Mouse (Mus musculus) forebrain, embryonic 14.5 days (tissue): ENCODE measurements at regions not wholly inside any gene's neighbourhood (a gene's known extent, or its start where the extent isn't known, plus 50 kb on each side); places are given as distances from the start of the nearest gene placed in this dataset.

Source experiments
- ATAC-seq: fragments of 200-750 bp; cut with Nextera tagmentation; 2 replicates; pipeline ENCODE4 v1.8.0; 2017; ENCODE audit warnings: mild to moderate bottlenecking, moderate library complexity
- DNase-seq: peaks from one replicate; pipeline ENCODE4 v3.0.0-alpha.2; 2015; ENCODE audit warnings: low spot score
- H3K27ac ChIP-seq: fragments of 300-500 bp; sonication (generic); 2 replicates; pipeline ENCODE4 v1.5.1; 2014; ENCODE audit warnings: low read depth, mild to moderate bottlenecking, control low read depth, low read length, moderate library complexity
- H3K27me3 ChIP-seq: fragments of 300-500 bp; sonication (generic); replicated peaks from 2 replicates; pipeline ENCODE4 v1.6.1; 2014; ENCODE audit warnings: low read length, control low read depth, mixed read lengths; ENCODE audit not compliant: control insufficient read depth, insufficient read depth
- H3K36me3 ChIP-seq: fragments of 300-500 bp; sonication (generic); 2 replicates; pipeline ENCODE4 v1.6.1; 2014; ENCODE audit warnings: low read length, control low read depth; ENCODE audit not compliant: control insufficient read depth, insufficient read depth
- H3K4me1 ChIP-seq: fragments of 300-500 bp; sonication (generic); 2 replicates; pipeline ENCODE4 v1.6.1; 2014; ENCODE audit warnings: antibody characterized with exemption, low read length, control low read depth; ENCODE audit not compliant: control insufficient read depth, insufficient read depth
- H3K4me2 ChIP-seq: fragments of 300-500 bp; sonication (generic); 2 replicates; pipeline ENCODE4 v1.6.1; 2014; ENCODE audit warnings: mild to moderate bottlenecking, control low read depth, low read length
- H3K4me3 ChIP-seq: fragments of 300-500 bp; sonication (generic); 2 replicates; pipeline ENCODE4 v1.5.1; 2014; ENCODE audit warnings: low read depth, low read length, control low read depth
- H3K9ac ChIP-seq: fragments of 300-500 bp; sonication (generic); 2 replicates; pipeline ENCODE4 v1.6.1; 2014; ENCODE audit warnings: mild to moderate bottlenecking, low read length, control low read depth, moderate library complexity
- H3K9me3 ChIP-seq: fragments of 300-500 bp; sonication (generic); replicated peaks from 2 replicates; pipeline ENCODE4 v1.6.1; 2016; ENCODE audit warnings: low read length, control low read depth, mixed read lengths; ENCODE audit not compliant: control insufficient read depth
- WGBS: fragments of 180-500 bp; shearing (Covaris S2); extraction: QIAGEN DNeasy Blood & Tissue Kit; methylation state at CpG from one replicate; pipeline ENCODE4 v1.1.7; 2014; 5-methylcytosine and 5-hydroxymethylcytosine counted together

DNA sequence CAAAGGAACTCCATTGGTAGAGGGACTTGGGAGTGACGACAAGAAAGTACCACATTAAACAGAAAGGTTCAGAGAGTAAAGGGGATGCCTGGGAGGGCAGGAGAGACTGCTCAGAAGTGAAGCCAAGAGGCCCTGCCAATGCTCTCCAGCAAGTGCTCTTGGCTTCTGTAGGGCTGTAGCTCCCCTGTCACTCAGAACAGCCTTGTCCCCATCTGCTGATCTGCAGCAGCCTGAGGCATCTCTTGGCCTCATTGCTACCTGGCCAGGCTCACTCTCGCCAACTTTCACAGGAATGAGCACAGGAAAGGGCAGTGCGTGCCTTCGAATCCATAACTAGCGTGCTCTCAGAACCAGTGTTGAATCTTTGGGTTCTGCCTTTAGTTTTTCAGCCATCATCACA is 205.2 kb upstream of the Gm10295 start:
- no peaks in the 10 kb centered on the region for H3K9me3 ChIP-seq
- H3K4me1 ChIP-seq: no peaks in the 10 kb centered on the region
- no peak overlapping the region for H3K4me3 ChIP-seq
- ATAC-seq (no peak), DNase-seq (no peak)
- no peak overlapping the region for H3K27ac ChIP-seq
- no peaks in the 10 kb centered on the region for H3K36me3 ChIP-seq
- H3K9ac ChIP-seq: no peak overlapping the region
- no peaks in the 10 kb centered on the region for H3K27me3 ChIP-seq
- H3K4me2 ChIP-seq: no peak overlapping the region
- 89% methylated on average over 5 of the region's 5 CpGs for WGBS

DNA sequence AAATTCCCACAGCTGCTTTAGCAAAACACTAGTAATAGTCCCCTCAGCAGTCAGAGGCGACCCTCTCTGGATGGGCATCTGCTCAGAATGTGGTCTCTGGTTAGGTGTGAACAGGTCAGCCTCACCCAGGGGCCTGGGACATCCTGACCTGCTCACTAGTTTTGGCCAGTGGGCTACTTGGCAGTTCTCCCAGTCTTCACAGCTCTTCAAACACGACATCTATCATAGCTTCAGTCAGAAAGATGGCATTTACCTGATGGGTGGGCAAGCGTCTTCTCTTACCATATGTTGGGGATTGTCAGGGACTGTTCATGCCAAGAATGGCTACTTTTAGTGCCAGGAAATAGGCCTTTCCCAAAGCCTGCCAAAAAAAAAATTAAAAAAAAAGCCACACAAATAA is 204.2 kb upstream of the Gm10295 start:
- H3K36me3 ChIP-seq: no peaks in the 10 kb centered on the region
- H3K9ac ChIP-seq: no peak overlapping the region
- no peak overlapping the region for H3K27ac ChIP-seq
- H3K9me3 ChIP-seq: no peaks in the 10 kb centered on the region
- DNase-seq (peak; percentile 42), ATAC-seq (no peak)
- WGBS: 71% methylated on average over 3 of the region's 3 CpGs
- no peak overlapping the region for H3K4me2 ChIP-seq
- no peak overlapping the region for H3K4me3 ChIP-seq
- no peaks in the 10 kb centered on the region for H3K4me1 ChIP-seq
- no peaks in the 10 kb centered on the region for H3K27me3 ChIP-seq

DNA sequence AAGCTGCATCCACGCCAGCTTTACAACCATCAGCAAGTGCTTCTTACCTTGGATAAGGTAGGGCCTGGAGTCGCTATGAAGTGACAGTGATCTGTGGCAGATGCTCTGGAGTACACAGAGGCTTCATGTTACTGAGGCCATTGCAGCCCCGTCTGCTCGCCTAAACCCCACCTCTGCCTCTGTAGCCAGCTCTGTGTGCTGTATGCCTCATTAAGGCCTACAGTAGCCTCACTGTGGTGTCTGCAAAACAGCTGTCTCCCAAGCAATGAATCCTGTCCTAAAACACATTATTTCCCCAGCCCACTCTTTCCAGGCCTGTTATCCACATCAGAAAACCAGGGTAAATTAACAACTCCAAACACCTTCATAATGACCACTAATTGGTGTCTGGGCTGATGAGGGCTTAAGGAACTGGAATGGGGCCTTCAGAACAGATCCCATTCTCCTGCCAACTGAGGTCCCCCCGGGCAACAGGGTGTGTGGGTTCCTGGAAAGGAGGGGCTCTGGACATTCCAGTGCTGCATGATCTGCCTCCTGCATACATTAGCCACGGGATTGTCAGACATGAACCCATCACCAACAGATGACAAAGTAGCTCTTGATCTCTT is 195.4 kb upstream of the Gm10295 start:
- Histone ChIP-seq H3K4me1 (no peaks in the 10 kb centered on the region), H3K4me3 (no peak overlapping the region), H3K36me3 (no peaks in the 10 kb centered on the region), H3K27me3 (no peaks in the 10 kb centered on the region), H3K9ac (no peak overlapping the region), H3K27ac (no peak overlapping the region), H3K4me2 (no peak overlapping the region), H3K9me3 (no peaks in the 10 kb centered on the region)
- WGBS: 34% methylated on average over 6 of the region's 6 CpGs
- DNase-seq (peak; percentile 43), ATAC-seq (peak; percentile 54; the same call in 1 of the 2 replicates)

DNA sequence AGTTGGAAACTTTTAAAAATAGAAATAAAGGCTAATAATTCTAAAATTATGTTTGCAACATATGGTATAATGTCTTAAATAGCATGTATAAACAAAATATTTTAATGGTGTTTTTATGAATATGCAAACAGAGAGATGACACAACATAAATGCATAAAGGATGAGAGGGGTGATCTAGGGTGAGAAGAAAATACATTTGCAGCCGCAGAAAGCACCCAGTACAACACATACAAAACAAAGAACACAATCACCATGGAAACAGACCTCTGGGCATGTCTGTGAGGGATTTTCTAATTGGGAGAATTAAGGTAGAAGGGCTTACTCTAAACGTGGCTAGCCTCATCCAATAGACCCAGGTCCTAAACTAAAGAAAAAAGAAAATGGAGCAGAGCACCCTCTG is 190.2 kb upstream of the Gm10295 start:
- DNase-seq (no peak), ATAC-seq (no peak)
- no peaks in the 10 kb centered on the region for H3K9me3 ChIP-seq
- H3K27me3 ChIP-seq: no peaks in the 10 kb centered on the region
- H3K36me3 ChIP-seq: no peaks in the 10 kb centered on the region
- H3K9ac ChIP-seq: no peak overlapping the region
- WGBS: 37% methylated on average over 2 of the region's 2 CpGs
- H3K4me2 ChIP-seq: no peak overlapping the region
- no peak overlapping the region for H3K27ac ChIP-seq
- H3K4me3 ChIP-seq: no peak overlapping the region
- H3K4me1 ChIP-seq: no peaks in the 10 kb centered on the region

DNA sequence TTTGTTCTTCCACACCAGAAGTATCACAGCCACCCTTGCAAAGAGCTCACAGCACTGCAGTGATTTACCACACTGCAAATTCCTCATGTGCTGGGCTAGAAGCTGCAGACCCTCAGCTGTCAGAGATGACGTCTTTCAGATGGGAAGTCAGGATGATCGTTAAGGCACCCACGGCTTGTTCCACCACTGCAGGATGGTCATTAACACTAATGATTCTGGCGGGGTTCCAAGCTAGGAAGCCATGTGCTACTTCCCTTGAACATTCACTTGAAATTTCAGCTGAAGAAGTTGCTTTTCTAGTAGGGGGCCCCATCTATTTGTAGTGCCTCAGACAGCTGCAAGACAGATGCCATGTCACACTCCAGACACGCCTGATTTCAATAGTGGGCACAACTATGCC is 181.8 kb upstream of the Gm10295 start:
- ATAC-seq: peak; percentile 78
- Histone ChIP-seq H3K4me3 (no peak overlapping the region), H3K27me3 (no peaks in the 10 kb centered on the region), H3K4me2 (no peak overlapping the region), H3K9me3 (no peaks in the 10 kb centered on the region), H3K36me3 (no peaks in the 10 kb centered on the region), H3K9ac (no peak overlapping the region), H3K27ac (no peak overlapping the region), H3K4me1 (peaks cover 4% of the 10 kb centered on the region; the same call in 1 of the 2 replicates)
- peak; percentile 59 for DNase-seq
- 17% methylated on average over 5 of the region's 5 CpGs for WGBS

DNA sequence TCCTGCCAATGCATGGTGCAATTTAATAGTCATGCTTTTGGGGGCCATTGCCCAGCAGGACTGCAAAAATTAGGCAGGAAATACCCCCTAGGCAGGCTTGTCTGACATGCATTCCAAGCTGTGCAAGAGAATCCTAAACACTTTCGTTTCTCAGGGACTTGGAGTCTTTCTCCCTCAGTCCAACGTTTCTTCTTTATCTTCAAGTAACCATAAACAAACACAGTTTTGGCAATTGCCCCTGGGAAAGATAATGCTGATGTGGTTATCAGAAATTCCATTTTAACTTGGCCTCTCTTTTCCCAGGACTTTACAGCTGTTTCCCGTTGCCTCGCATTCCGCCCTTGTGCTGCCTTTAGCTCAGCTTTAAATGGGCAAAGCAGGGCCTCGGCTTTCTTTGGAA is 180.2 kb upstream of the Gm10295 start:
- H3K4me1 ChIP-seq: peaks cover 4% of the 10 kb centered on the region; the same call in 1 of the 2 replicates
- no peak for DNase-seq
- no peak overlapping the region for H3K4me2 ChIP-seq
- H3K27ac ChIP-seq: no peak overlapping the region
- no peak overlapping the region for H3K4me3 ChIP-seq
- no peaks in the 10 kb centered on the region for H3K27me3 ChIP-seq
- H3K9me3 ChIP-seq: no peaks in the 10 kb centered on the region
- H3K36me3 ChIP-seq: no peaks in the 10 kb centered on the region
- ATAC-seq: no peak
- 73% methylated on average over 6 of the region's 6 CpGs for WGBS
- no peak overlapping the region for H3K9ac ChIP-seq

DNA sequence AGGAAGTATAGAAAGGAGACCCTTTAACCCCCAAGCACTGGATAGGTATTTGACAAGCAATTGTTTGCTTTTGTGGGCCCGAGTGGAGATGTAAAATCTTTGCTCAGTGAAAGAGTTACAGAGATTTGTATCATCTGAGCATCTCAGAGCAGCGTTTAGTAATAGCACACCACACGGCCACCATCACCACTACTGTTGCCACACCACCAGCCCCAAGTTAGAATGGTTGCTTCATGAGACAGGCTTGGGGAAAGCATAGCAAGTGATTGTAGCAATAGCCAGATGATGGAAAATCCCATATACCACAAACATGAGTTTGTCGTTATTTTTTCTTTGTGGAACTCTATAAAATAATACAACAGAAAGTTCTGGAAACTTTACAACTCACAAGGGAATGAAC is 179.6 kb upstream of the Gm10295 start:
- H3K27ac ChIP-seq: no peak overlapping the region
- no peaks in the 10 kb centered on the region for H3K9me3 ChIP-seq
- no peak for DNase-seq
- 87% methylated on average over 4 of the region's 4 CpGs for WGBS
- no peaks in the 10 kb centered on the region for H3K36me3 ChIP-seq
- H3K27me3 ChIP-seq: no peaks in the 10 kb centered on the region
- H3K4me2 ChIP-seq: no peak overlapping the region
- H3K4me3 ChIP-seq: no peak overlapping the region
- no peak overlapping the region for H3K9ac ChIP-seq
- H3K4me1 ChIP-seq: peaks cover 4% of the 10 kb centered on the region; the same call in 1 of the 2 replicates
- no peak for ATAC-seq

DNA sequence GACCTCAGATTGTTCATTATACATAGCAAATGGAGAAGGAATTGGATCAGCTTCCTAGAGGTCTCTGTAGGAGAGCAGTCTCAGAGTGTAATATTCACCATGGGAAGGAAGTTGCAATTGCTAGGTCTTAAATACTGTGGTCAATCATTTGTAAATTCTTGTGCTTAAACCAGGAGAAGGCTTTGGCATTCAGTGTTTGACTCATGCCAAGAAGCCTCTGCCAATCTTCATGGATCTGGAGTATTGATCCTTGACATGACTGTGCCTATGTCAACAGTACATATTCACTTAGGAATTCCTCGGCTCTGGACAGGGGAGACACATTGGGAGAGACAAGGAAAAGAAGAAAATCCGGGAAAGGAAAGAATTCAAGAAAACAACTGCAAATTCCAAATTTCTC is 174.9 kb upstream of the Gm10295 start:
- Histone ChIP-seq H3K4me3 (no peak overlapping the region), H3K9ac (no peak overlapping the region), H3K9me3 (no peaks in the 10 kb centered on the region), H3K4me1 (no peaks in the 10 kb centered on the region), H3K4me2 (no peak overlapping the region), H3K36me3 (no peaks in the 10 kb centered on the region), H3K27me3 (no peaks in the 10 kb centered on the region), H3K27ac (no peak overlapping the region)
- ATAC-seq (no peak), DNase-seq (no peak)
- WGBS: 82% methylated on average over 2 of the region's 2 CpGs

DNA sequence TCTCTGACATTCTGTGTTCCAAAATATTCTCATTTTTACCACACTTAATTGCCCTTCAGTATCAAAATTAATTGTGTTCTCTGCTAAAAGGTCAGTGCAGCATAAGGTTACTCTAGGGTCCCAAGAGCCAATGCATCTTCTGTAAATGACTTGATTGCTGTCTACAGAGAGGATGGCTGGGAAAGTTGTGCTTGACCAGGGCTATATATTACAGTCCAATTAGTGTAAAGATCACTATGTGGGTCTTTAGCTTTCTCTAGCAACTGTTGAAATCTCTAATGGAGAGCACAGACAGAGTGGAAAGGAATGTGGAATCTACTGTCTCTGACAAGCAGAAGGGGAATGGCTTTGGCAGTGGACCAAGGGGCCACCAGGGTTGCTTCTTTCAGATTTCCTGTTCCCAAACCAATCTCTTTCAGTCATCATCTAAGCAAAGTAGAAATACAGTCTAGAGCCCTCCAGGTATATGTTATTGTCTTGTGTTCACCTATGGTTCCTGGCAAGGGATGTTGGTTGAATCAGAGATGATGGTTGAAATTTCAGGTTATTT is 173.4 kb upstream of the Gm10295 start:
- Histone ChIP-seq H3K27ac (no peak overlapping the region), H3K36me3 (no peaks in the 10 kb centered on the region), H3K4me1 (no peaks in the 10 kb centered on the region), H3K27me3 (no peaks in the 10 kb centered on the region), H3K4me2 (no peak overlapping the region), H3K9me3 (no peaks in the 10 kb centered on the region), H3K9ac (no peak overlapping the region), H3K4me3 (no peak overlapping the region)
- ATAC-seq (no peak), DNase-seq (no peak)
